Mouse (Mus musculus) limb, embryonic 10.5 days (tissue): ENCODE measurements at regions not wholly inside any gene's neighbourhood (a gene's known extent, or its start where the extent isn't known, plus 50 kb on each side); places are given as distances from the start of the nearest gene placed in this dataset.

Source experiments
- DNase-seq: peaks from one replicate; pipeline ENCODE4 v3.0.0-alpha.2; 2017; ENCODE audit warnings: low spot score
- H3K27ac ChIP-seq: fragments of 300-500 bp; sonication (generic); 2 replicates; pipeline ENCODE4 v1.5.1; 2016; ENCODE audit warnings: mild to moderate bottlenecking
- H3K27me3 ChIP-seq: fragments of 300-500 bp; sonication (generic); 2 replicates; pipeline ENCODE4 v1.6.1; 2016; ENCODE audit warnings: low read depth, mild to moderate bottlenecking; ENCODE audit not compliant: poor library complexity, severe bottlenecking
- H3K36me3 ChIP-seq: fragments of 300-500 bp; sonication (generic); 2 replicates; pipeline ENCODE4 v1.6.1; 2016; ENCODE audit warnings: mild to moderate bottlenecking, moderate library complexity
- H3K4me1 ChIP-seq: fragments of 300-500 bp; sonication (generic); 2 replicates; pipeline ENCODE4 v1.6.1; 2016
- H3K4me3 ChIP-seq: fragments of 300-500 bp; sonication (generic); 2 replicates; pipeline ENCODE4 v1.5.1; 2016; ENCODE audit warnings: mild to moderate bottlenecking, moderate library complexity
- H3K9me3 ChIP-seq: fragments of 300-500 bp; sonication (generic); replicated peaks from 2 replicates; pipeline ENCODE4 v1.6.1; 2016; ENCODE audit warnings: mild to moderate bottlenecking
- WGBS: fragments of 180-500 bp; shearing (Covaris S2); methylation state at CpG from one replicate; pipeline ENCODE4 v1.1.7; 2016; 5-methylcytosine and 5-hydroxymethylcytosine counted together

- H3K27ac ChIP-seq = no peak overlapping the region
- no peak for DNase-seq
- H3K4me3 ChIP-seq = no peak overlapping the region
- H3K27me3 ChIP-seq = no peaks in the 10 kb centered on the region
- no peaks in the 10 kb centered on the region for H3K36me3 ChIP-seq
- H3K4me1 ChIP-seq = no peaks in the 10 kb centered on the region
- no peaks in the 10 kb centered on the region for H3K9me3 ChIP-seq
- 79% methylated on average over 3 of the region's 3 CpGs for WGBS
These were observed 142.1 kb upstream of the Tll1 start for GRCm38 (mm10) chr8:64348082-64348646.

GRCm38 (mm10) chr8:64347490-64347889 is 141.4 kb upstream of the Tll1 start:
- no peaks in the 10 kb centered on the region for H3K4me1 ChIP-seq
- no peak overlapping the region for H3K4me3 ChIP-seq
- no peaks in the 10 kb centered on the region for H3K36me3 ChIP-seq
- no peaks in the 10 kb centered on the region for H3K27me3 ChIP-seq
- DNase-seq = no peak
- no peaks in the 10 kb centered on the region for H3K9me3 ChIP-seq
- H3K27ac ChIP-seq = no peak overlapping the region
- WGBS = 88% methylated on average over 2 of the region's 2 CpGs

GRCm38 (mm10) chr8:64346428-64346827 is 140.4 kb upstream of the Tll1 start:
- H3K9me3 ChIP-seq = no peaks in the 10 kb centered on the region
- H3K27me3 ChIP-seq = no peaks in the 10 kb centered on the region
- no peak overlapping the region for H3K4me3 ChIP-seq
- H3K4me1 ChIP-seq = no peaks in the 10 kb centered on the region
- H3K27ac ChIP-seq = no peak overlapping the region
- no peak for DNase-seq
- WGBS = 90% methylated on average over 5 of the region's 5 CpGs
- H3K36me3 ChIP-seq = no peaks in the 10 kb centered on the region

- no peaks in the 10 kb centered on the region for H3K4me1 ChIP-seq
- no peak overlapping the region for H3K4me3 ChIP-seq
- no peaks in the 10 kb centered on the region for H3K36me3 ChIP-seq
- no peaks in the 10 kb centered on the region for H3K9me3 ChIP-seq
- no peak for DNase-seq
- no peaks in the 10 kb centered on the region for H3K27me3 ChIP-seq
- no peak overlapping the region for H3K27ac ChIP-seq
- WGBS = 94% methylated on average over 1 of the region's 1 CpGs
These were observed 138.9 kb upstream of the Tll1 start for GRCm38 (mm10) chr8:64344933-64345332.

GRCm38 (mm10) chr8:64343600-64343999 is 137.5 kb upstream of the Tll1 start:
- Histone ChIP-seq H3K27ac (no peak overlapping the region), H3K4me1 (0 out of 2 replicates have a peak, but pooled peaks cover 2% of the 10 kb centered on the region), H3K9me3 (no peaks in the 10 kb centered on the region), H3K4me3 (no peak overlapping the region), H3K27me3 (no peaks in the 10 kb centered on the region), H3K36me3 (no peaks in the 10 kb centered on the region)
- WGBS = 87% methylated on average over 7 of the region's 7 CpGs
- no peak for DNase-seq

GRCm38 (mm10) chr8:64342397-64342796 is 136.3 kb upstream of the Tll1 start:
- no peaks in the 10 kb centered on the region for H3K9me3 ChIP-seq
- H3K27me3 ChIP-seq = no peaks in the 10 kb centered on the region
- no peak overlapping the region for H3K4me3 ChIP-seq
- no peaks in the 10 kb centered on the region for H3K36me3 ChIP-seq
- no peak for DNase-seq
- 0 out of 2 replicates have a peak, but pooled peaks cover 2% of the 10 kb centered on the region for H3K4me1 ChIP-seq
- H3K27ac ChIP-seq = no peak overlapping the region

GRCm38 (mm10) chr8:64337356-64337755 is 131.3 kb upstream of the Tll1 start:
- Histone ChIP-seq H3K4me3 (no peak overlapping the region), H3K36me3 (no peaks in the 10 kb centered on the region), H3K9me3 (no peaks in the 10 kb centered on the region), H3K27ac (no peak overlapping the region), H3K27me3 (no peaks in the 10 kb centered on the region), H3K4me1 (peaks cover 19% of the 10 kb centered on the region)
- WGBS = 48% methylated on average over 7 of the region's 7 CpGs
- DNase-seq = no peak

- H3K4me3 ChIP-seq = no peak overlapping the region
- DNase-seq = no peak
- peaks cover 19% of the 10 kb centered on the region for H3K4me1 ChIP-seq
- H3K27me3 ChIP-seq = no peaks in the 10 kb centered on the region
- no peak overlapping the region for H3K27ac ChIP-seq
- H3K36me3 ChIP-seq = no peaks in the 10 kb centered on the region
- H3K9me3 ChIP-seq = no peaks in the 10 kb centered on the region
These were observed 130.5 kb upstream of the Tll1 start for GRCm38 (mm10) chr8:64336546-64336945.

- H3K9me3 ChIP-seq = no peaks in the 10 kb centered on the region
- no peak overlapping the region for H3K4me3 ChIP-seq
- H3K27me3 ChIP-seq = no peaks in the 10 kb centered on the region
- no peaks in the 10 kb centered on the region for H3K36me3 ChIP-seq
- peaks cover 19% of the 10 kb centered on the region for H3K4me1 ChIP-seq
- no peak overlapping the region for H3K27ac ChIP-seq
- 8% methylated on average over 5 of the region's 5 CpGs for WGBS
- no peak for DNase-seq
These were observed 129.4 kb upstream of the Tll1 start for GRCm38 (mm10) chr8:64335495-64335894.

- Histone ChIP-seq H3K27ac (no peak overlapping the region), H3K27me3 (no peaks in the 10 kb centered on the region), H3K4me1 (peaks cover 6% of the 10 kb centered on the region; the same call in 1 of the 2 replicates), H3K9me3 (no peaks in the 10 kb centered on the region), H3K36me3 (no peaks in the 10 kb centered on the region), H3K4me3 (no peak overlapping the region)
- WGBS = 96% methylated on average over 2 of the region's 2 CpGs
- no peak for DNase-seq
These were observed 117.9 kb upstream of the Tll1 start for GRCm38 (mm10) chr8:64323985-64324384.

GRCm38 (mm10) chr8:64320343-64320742 is 114.3 kb upstream of the Tll1 start:
- 85% methylated on average over 4 of the region's 4 CpGs for WGBS
- DNase-seq = no peak
- Histone ChIP-seq H3K4me3 (no peak overlapping the region), H3K27me3 (no peaks in the 10 kb centered on the region), H3K9me3 (no peaks in the 10 kb centered on the region), H3K4me1 (peaks cover 11% of the 10 kb centered on the region), H3K27ac (no peak overlapping the region), H3K36me3 (no peaks in the 10 kb centered on the region)

GRCm38 (mm10) chr8:64319220-64319820 is 113.2 kb upstream of the Tll1 start:
- DNase-seq = no peak
- Histone ChIP-seq H3K36me3 (no peaks in the 10 kb centered on the region), H3K4me1 (peaks cover 11% of the 10 kb centered on the region), H3K27ac (peak overlapping the region; percentile 67), H3K27me3 (no peaks in the 10 kb centered on the region), H3K4me3 (no peak overlapping the region), H3K9me3 (no peaks in the 10 kb centered on the region)
- WGBS = 78% methylated on average over 6 of the region's 6 CpGs

GRCm38 (mm10) chr8:64318524-64319219 is 112.6 kb upstream of the Tll1 start:
- peak; percentile 40 for DNase-seq
- Histone ChIP-seq H3K27me3 (no peaks in the 10 kb centered on the region), H3K4me3 (0 out of 2 replicates have a peak overlapping the region, but pooled peaks have one; percentile 2), H3K27ac (peak overlapping the region; percentile 67), H3K4me1 (peaks cover 11% of the 10 kb centered on the region), H3K9me3 (no peaks in the 10 kb centered on the region), H3K36me3 (no peaks in the 10 kb centered on the region)
- 52% methylated on average over 10 of the region's 10 CpGs for WGBS
